Mouse (Mus musculus): Measurements from ENCODE around the gene Pih1d2.

DNA sequence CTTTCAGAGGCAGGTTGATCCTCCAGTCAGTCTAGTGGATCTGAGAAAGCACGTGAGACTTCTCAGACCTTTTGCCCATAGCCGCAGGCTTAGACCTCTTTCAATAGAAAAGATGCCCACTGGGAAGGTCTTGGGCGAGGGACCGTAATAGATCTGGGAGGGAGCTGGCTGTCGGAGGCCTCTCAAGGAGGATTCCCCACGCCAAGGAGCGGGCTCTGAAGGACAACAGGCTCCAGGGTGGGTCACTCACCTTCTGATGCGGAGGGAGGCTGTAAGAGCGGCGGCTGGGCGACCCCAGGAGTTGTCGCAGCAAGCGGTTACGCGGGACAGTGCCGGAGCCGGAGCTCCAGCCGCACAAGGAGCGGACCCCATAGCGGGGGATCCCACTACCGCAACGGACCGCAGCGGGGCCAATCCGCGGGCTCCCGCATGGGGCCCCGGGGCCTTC, 41.8 kb downstream of the Pih1d2 start:
- TF ChIP-seq CTCF (IDR thresholded peaks at IDR 0.05; ENCODE audit: control insufficient read depth, insufficient read depth, low read length) (no peak), POLR2A (IDR thresholded peaks at IDR 0.05; ENCODE audit: borderline replicate concordance, control insufficient read depth, low read depth, low read length) (no peak)

Measured in bone marrow, adult 2 months (tissue).